Mouse (Mus musculus) embryonic facial prominence, embryonic 11.5 days (tissue): ENCODE measurements around the gene Nlrx1. TPM values are rescaled to one million over a fixed set of nuclear protein-coding genes. Genes with fewer than 3 reads are reported as not detected.

Experiments used
- ATAC-seq: fragments of 200-750 bp; cut with Nextera tagmentation; replicated peaks from 2 replicates; pipeline ENCODE4 v1.8.0; 2017; ENCODE audit warnings: low read depth; ENCODE audit not compliant: insufficient number of reproducible peaks, low FRiP score, low TSS enrichment
- DNase-seq: peaks from one replicate; pipeline ENCODE4 v3.0.0-alpha.2; 2015; ENCODE audit warnings: low spot score
- H3K27ac ChIP-seq: fragments of 300-500 bp; sonication (generic); replicated peaks from 2 replicates; pipeline ENCODE4 v1.5.1; 2014; ENCODE audit warnings: mild to moderate bottlenecking, low read depth, low read length, control low read depth
- H3K27me3 ChIP-seq: fragments of 300-500 bp; sonication (generic); 2 replicates; pipeline ENCODE4 v1.6.1; 2014; ENCODE audit warnings: mild to moderate bottlenecking, low read length, moderate library complexity, mixed read lengths; ENCODE audit not compliant: control insufficient read depth, insufficient read depth
- H3K36me3 ChIP-seq: fragments of 300-500 bp; sonication (generic); replicated peaks from 2 replicates; pipeline ENCODE4 v1.6.1; 2014; ENCODE audit warnings: low read depth, mild to moderate bottlenecking, low read length, moderate library complexity, mixed read lengths; ENCODE audit not compliant: control insufficient read depth, insufficient read depth
- H3K4me1 ChIP-seq: fragments of 300-500 bp; sonication (generic); 2 replicates; pipeline ENCODE4 v1.6.1; 2014; ENCODE audit warnings: low read length, mixed read lengths; ENCODE audit not compliant: control insufficient read depth, insufficient read depth
- H3K4me2 ChIP-seq: fragments of 300-500 bp; sonication (generic); 2 replicates; pipeline ENCODE4 v1.6.1; 2014; ENCODE audit warnings: low read depth, mild to moderate bottlenecking, control low read depth, low read length, moderate library complexity
- H3K4me3 ChIP-seq: fragments of 300-500 bp; sonication (generic); 2 replicates; pipeline ENCODE4 v1.5.1; 2014; ENCODE audit warnings: low read depth, low read length, control low read depth
- H3K9ac ChIP-seq: fragments of 300-500 bp; sonication (generic); replicated peaks from 2 replicates; pipeline ENCODE4 v1.6.1; 2014; ENCODE audit warnings: mild to moderate bottlenecking, control low read depth, low read length
- H3K9me3 ChIP-seq: fragments of 300-500 bp; sonication (generic); replicated peaks from 2 replicates; pipeline ENCODE4 v1.6.1; 2016; ENCODE audit warnings: mild to moderate bottlenecking, low read length, inconsistent platforms, mixed read lengths; ENCODE audit not compliant: control insufficient read depth
- WGBS: fragments of 180-500 bp; shearing (Covaris S2); extraction: QIAGEN DNeasy Blood & Tissue Kit; methylation state at CpG from one replicate; pipeline ENCODE4 v1.1.7; 2014; 5-methylcytosine and 5-hydroxymethylcytosine counted together
- polyA plus RNA-seq: library from polyadenylated mRNA; unstranded; fragments of >200 nt; fragmentation: Nextera tagmentation; extraction: Ambion mirVana; gene quantifications from 2 replicates; pipeline ENCODE4 v1.2.1, GENCODE M21; 2014

The Nlrx1 gene
- polyA plus RNA-seq = 2.6 TPM in 2 replicates

- peak within 1 kb of the TSS; percentile 48 for H3K4me3 ChIP-seq
- H3K9me3 ChIP-seq = no peaks in the 10 kb centered on the region
- no peak within 1 kb of the TSS for H3K27ac ChIP-seq
- no peaks in the 10 kb centered on the region for H3K27me3 ChIP-seq
- no peak for DNase-seq
- no peaks in the 10 kb centered on the region for H3K36me3 ChIP-seq
- H3K4me2 ChIP-seq = peak within 1 kb of the TSS; percentile 85
- H3K9ac ChIP-seq = peak within 1 kb of the TSS; percentile 87
- 81% methylated on average over 6 of the region's 6 CpGs for WGBS
- no peaks in the 10 kb centered on the region for H3K4me1 ChIP-seq
- no peak for ATAC-seq
These were observed at the start of gene Nlrx1 for GRCm38 (mm10) chr9:44268432-44268831. Gene Nlrx1 (minus strand): TSS chr9:44268599.

- no peak for ATAC-seq
- Histone ChIP-seq H3K4me2 (no peak overlapping the region), H3K27ac (no peak overlapping the region), H3K9ac (no peak overlapping the region; the same call in 1 of the 2 replicates), H3K9me3 (no peaks in the 10 kb centered on the region), H3K4me1 (peaks cover 4% of the 10 kb centered on the region), H3K27me3 (no peaks in the 10 kb centered on the region), H3K36me3 (no peaks in the 10 kb centered on the region; the same call in none of the 2 replicates), H3K4me3 (no peak overlapping the region)
- no peak for DNase-seq
- WGBS = 73% methylated on average over 4 of the region's 4 CpGs
These were observed 49.1 kb upstream of the Nlrx1 start for GRCm38 (mm10) chr9:44317452-44317851.

- H3K4me3 ChIP-seq = no peak overlapping the region
- no peaks in the 10 kb centered on the region for H3K9me3 ChIP-seq
- DNase-seq (no peak), ATAC-seq (no peak)
- H3K27ac ChIP-seq = no peak overlapping the region
- peaks cover 4% of the 10 kb centered on the region for H3K4me1 ChIP-seq
- no peak overlapping the region for H3K9ac ChIP-seq
- no peaks in the 10 kb centered on the region for H3K27me3 ChIP-seq
- H3K4me2 ChIP-seq = no peak overlapping the region
- H3K36me3 ChIP-seq = no peaks in the 10 kb centered on the region; the same call in none of the 2 replicates
- 95% methylated on average over 18 of the region's 18 CpGs for WGBS
These were observed 46.5 kb upstream of the Nlrx1 start for GRCm38 (mm10) chr9:44314910-44315309.

- Histone ChIP-seq H3K4me1 (peaks cover 4% of the 10 kb centered on the region), H3K36me3 (no peaks in the 10 kb centered on the region; the same call in none of the 2 replicates)
These were observed 45.8 kb upstream of the Nlrx1 start for GRCm38 (mm10) chr9:44314257-44314547.

GRCm38 (mm10) chr9:44313476-44314256 lies 45.3 kb upstream of the Nlrx1 start:
- ATAC-seq = no peak
- DNase-seq = no peak
- no peak overlapping the region for H3K9ac ChIP-seq
- peaks cover under 1% of the 10 kb centered on the region for H3K4me1 ChIP-seq
- H3K4me3 ChIP-seq = no peak overlapping the region
- no peak overlapping the region for H3K4me2 ChIP-seq
- H3K27me3 ChIP-seq = no peaks in the 10 kb centered on the region
- H3K27ac ChIP-seq = no peak overlapping the region
- WGBS = 81% methylated on average over 19 of the region's 19 CpGs
- no peaks in the 10 kb centered on the region; the same call in none of the 2 replicates for H3K36me3 ChIP-seq
- H3K9me3 ChIP-seq = no peaks in the 10 kb centered on the region

More at GRCm38 (mm10) chr9:44314257-44314547, 45.8 kb upstream of the Nlrx1 start:
- no peak for ATAC-seq
- Histone ChIP-seq H3K9ac (no peak overlapping the region), H3K9me3 (no peaks in the 10 kb centered on the region), H3K27me3 (no peaks in the 10 kb centered on the region), H3K4me3 (no peak overlapping the region), H3K4me2 (no peak overlapping the region), H3K27ac (no peak overlapping the region)
- 77% methylated on average over 4 of the region's 4 CpGs for WGBS
- no peak for DNase-seq

GRCm38 (mm10) chr9:44311136-44312134 lies 43.0 kb upstream of the Nlrx1 start:
- WGBS = 7% methylated on average over 27 of the region's 27 CpGs
- H3K27ac ChIP-seq = no peak overlapping the region
- ATAC-seq = no peak
- no peaks in the 10 kb centered on the region; the same call in none of the 2 replicates for H3K36me3 ChIP-seq
- H3K4me1 ChIP-seq = no peaks in the 10 kb centered on the region
- no peaks in the 10 kb centered on the region for H3K9me3 ChIP-seq
- no peak overlapping the region for H3K4me3 ChIP-seq
- H3K27me3 ChIP-seq = no peaks in the 10 kb centered on the region
- DNase-seq = peak; percentile 14
- peak overlapping the region; percentile 19; the same call in 1 of the 2 replicates for H3K9ac ChIP-seq
- no peak overlapping the region for H3K4me2 ChIP-seq

GRCm38 (mm10) chr9:44310750-44311135 lies 42.3 kb upstream of the Nlrx1 start:
- Histone ChIP-seq H3K9ac (no peak overlapping the region), H3K4me3 (no peak overlapping the region), H3K4me2 (no peak overlapping the region), H3K36me3 (no peaks in the 10 kb centered on the region; the same call in none of the 2 replicates), H3K9me3 (no peaks in the 10 kb centered on the region), H3K27ac (no peak overlapping the region), H3K4me1 (no peaks in the 10 kb centered on the region), H3K27me3 (no peaks in the 10 kb centered on the region)
- DNase-seq = no peak
- WGBS = 23% methylated on average over 10 of the region's 10 CpGs
- no peak for ATAC-seq
